Mouse (Mus musculus) stomach, embryonic 14.5 days (tissue): ENCODE results near the gene Olfr1239. TPM values are rescaled to one million over a fixed set of nuclear protein-coding genes. Genes with fewer than 3 reads are reported as not detected.

Experiments
- ATAC-seq: fragments of 200-750 bp; cut with Nextera tagmentation; 2 replicates; pipeline ENCODE4 v1.8.0; 2017; ENCODE audit warnings: low read depth, moderate TSS enrichment; ENCODE audit not compliant: insufficient number of reproducible peaks, insufficient read depth, low FRiP score
- H3K27ac ChIP-seq: fragments of 300-500 bp; sonication (generic); 2 replicates; pipeline ENCODE4 v1.5.1; 2014; ENCODE audit warnings: mild to moderate bottlenecking, low read length, moderate library complexity, mixed read lengths
- H3K27me3 ChIP-seq: fragments of 300-500 bp; sonication (generic); 2 replicates; pipeline ENCODE4 v1.6.1; 2014; ENCODE audit warnings: low read length, control low read depth, mixed read lengths; ENCODE audit not compliant: control insufficient read depth, insufficient read depth
- H3K36me3 ChIP-seq: fragments of 300-500 bp; sonication (generic); 2 replicates; pipeline ENCODE4 v1.6.1; 2014; ENCODE audit warnings: mild to moderate bottlenecking, control low read depth, low read length, moderate library complexity, mixed read lengths; ENCODE audit not compliant: control insufficient read depth, insufficient read depth
- H3K4me1 ChIP-seq: fragments of 300-500 bp; sonication (generic); 2 replicates; pipeline ENCODE4 v1.6.1; 2014; ENCODE audit warnings: low read length, control low read depth, mixed read lengths; ENCODE audit not compliant: control insufficient read depth, insufficient read depth
- H3K4me2 ChIP-seq: fragments of 300-500 bp; sonication (generic); replicated peaks from 2 replicates; pipeline ENCODE4 v1.6.1; 2014; ENCODE audit warnings: low read depth, low read length, control low read depth
- H3K4me3 ChIP-seq: fragments of 300-500 bp; sonication (generic); 2 replicates; pipeline ENCODE4 v1.5.1; 2014; ENCODE audit warnings: low read depth, low read length, control low read depth
- H3K9ac ChIP-seq: fragments of 300-500 bp; sonication (generic); replicated peaks from 2 replicates; pipeline ENCODE4 v1.6.1; 2014; ENCODE audit warnings: low read depth, mild to moderate bottlenecking, control low read depth, low read length, moderate library complexity, mixed read lengths
- H3K9me3 ChIP-seq: fragments of 300-500 bp; sonication (generic); 2 replicates; pipeline ENCODE4 v1.6.1; 2016; ENCODE audit warnings: low read depth, low read length, control low read depth; ENCODE audit not compliant: control insufficient read depth
- WGBS: fragments of 180-500 bp; shearing (Covaris S2); extraction: QIAGEN DNeasy Blood & Tissue Kit; methylation state at CpG from one replicate; pipeline ENCODE4 v1.1.7; 2014; 5-methylcytosine and 5-hydroxymethylcytosine counted together
- polyA plus RNA-seq: library from polyadenylated mRNA; unstranded; fragments of >200 nt; fragmentation: Nextera tagmentation; extraction: Ambion mirVana; gene quantifications from 2 replicates; pipeline ENCODE4 v1.2.1, GENCODE M21; 2014

Olfr1239 gene
- not detected in 2 replicates for polyA plus RNA-seq

GRCm38 (mm10) chr2:89420307-89420706 lies at the start of gene Olfr1239:
TSS of gene Olfr1239 (minus strand) at chr2:89420407.
- H3K4me2 ChIP-seq, result no peak within 1 kb of the TSS
- no peak within 1 kb of the TSS for H3K9ac ChIP-seq
- no peaks in the 10 kb centered on the region for H3K4me1 ChIP-seq
- no peak for ATAC-seq
- no peaks in the 10 kb centered on the region for H3K27me3 ChIP-seq
- H3K9me3 ChIP-seq, result no peaks in the 10 kb centered on the region
- 88% methylated on average over 2 of the region's 2 CpGs for WGBS
- no peak within 1 kb of the TSS for H3K4me3 ChIP-seq
- H3K36me3 ChIP-seq, result no peaks in the 10 kb centered on the region
- no peak within 1 kb of the TSS for H3K27ac ChIP-seq

GRCm38 (mm10) chr2:89442900-89443299 lies 22.7 kb upstream of the Olfr1239 start, which contains the start of gene Olfr1240:
TSS of gene Olfr1240 (minus strand) at chr2:89443000.
- Histone ChIP-seq H3K4me3 (no peak within 1 kb of the TSS), H3K9ac (no peak within 1 kb of the TSS), H3K4me1 (no peaks in the 10 kb centered on the region), H3K27ac (no peak within 1 kb of the TSS), H3K27me3 (no peaks in the 10 kb centered on the region), H3K4me2 (no peak within 1 kb of the TSS), H3K36me3 (no peaks in the 10 kb centered on the region), H3K9me3 (no peaks in the 10 kb centered on the region)
- 82% methylated on average over 3 of the region's 3 CpGs for WGBS
- ATAC-seq, result no peak

GRCm38 (mm10) chr2:89414557-89414956 lies 5.7 kb downstream of the Olfr1239 start:
- Histone ChIP-seq H3K9me3 (no peaks in the 10 kb centered on the region), H3K27me3 (no peaks in the 10 kb centered on the region), H3K4me3 (no peak overlapping the region), H3K9ac (no peak overlapping the region), H3K27ac (no peak overlapping the region), H3K4me1 (no peaks in the 10 kb centered on the region), H3K4me2 (no peak overlapping the region), H3K36me3 (no peaks in the 10 kb centered on the region)
- ATAC-seq, result no peak
- 95% methylated on average over 1 of the region's 1 CpGs for WGBS

GRCm38 (mm10) chr2:89409576-89409975 lies 10.6 kb downstream of the Olfr1239 start, which contains the start of gene Olfr1238:
TSS of gene Olfr1238 (minus strand) at chr2:89409676.
- H3K4me3 ChIP-seq, result no peak within 1 kb of the TSS
- no peaks in the 10 kb centered on the region for H3K27me3 ChIP-seq
- H3K36me3 ChIP-seq, result no peaks in the 10 kb centered on the region
- H3K27ac ChIP-seq, result no peak within 1 kb of the TSS
- no peak for ATAC-seq
- 92% methylated on average over 2 of the region's 2 CpGs for WGBS
- no peaks in the 10 kb centered on the region for H3K4me1 ChIP-seq
- H3K9me3 ChIP-seq, result no peaks in the 10 kb centered on the region
- no peak within 1 kb of the TSS for H3K9ac ChIP-seq
- no peak within 1 kb of the TSS for H3K4me2 ChIP-seq

GRCm38 (mm10) chr2:89400882-89401281 lies 19.3 kb downstream of the Olfr1239 start:
- Histone ChIP-seq H3K9ac (no peak overlapping the region), H3K4me1 (no peaks in the 10 kb centered on the region), H3K4me3 (no peak overlapping the region), H3K27me3 (no peaks in the 10 kb centered on the region), H3K36me3 (no peaks in the 10 kb centered on the region), H3K4me2 (no peak overlapping the region), H3K9me3 (no peaks in the 10 kb centered on the region), H3K27ac (no peak overlapping the region)
- 87% methylated on average over 1 of the region's 1 CpGs for WGBS
- no peak for ATAC-seq

Other genes with a start within 250 kb of the Olfr1239 start
- gene Olfr1225, start 245.7 kb downstream of the Olfr1239 start, polyA plus RNA-seq, result not detected in 2 replicates
- gene Olfr1226, start 220.4 kb downstream of the Olfr1239 start, polyA plus RNA-seq, result not detected in 2 replicates
- gene Olfr1228, start 166.3 kb downstream of the Olfr1239 start, polyA plus RNA-seq, result not detected in 2 replicates
- gene Olfr1229, start 132.4 kb downstream of the Olfr1239 start, polyA plus RNA-seq, result not detected in 2 replicates
- not detected in 2 replicates for gene Olfr1230, start 123.1 kb downstream of the Olfr1239 start, polyA plus RNA-seq
- not detected in 2 replicates for gene Olfr1231, start 113.3 kb downstream of the Olfr1239 start, polyA plus RNA-seq
- gene Olfr1232, start 90.7 kb downstream of the Olfr1239 start, polyA plus RNA-seq, result not detected in 2 replicates
- gene Olfr1233, start 78.0 kb downstream of the Olfr1239 start, polyA plus RNA-seq, result not detected in 2 replicates
- not detected in 2 replicates for gene Olfr1234, start 55.5 kb downstream of the Olfr1239 start, polyA plus RNA-seq
- gene Olfr1238, start 10.7 kb downstream of the Olfr1239 start, polyA plus RNA-seq, result not detected in 2 replicates
- not detected in 2 replicates for gene Olfr1240, start 22.6 kb upstream of the Olfr1239 start, polyA plus RNA-seq
- not detected in 2 replicates for gene Olfr1241, start 66.7 kb upstream of the Olfr1239 start, polyA plus RNA-seq
- gene Olfr1242, start 77.9 kb upstream of the Olfr1239 start, polyA plus RNA-seq, result not detected in 2 replicates
- not detected in 2 replicates for gene Olfr1243, start 111.1 kb upstream of the Olfr1239 start, polyA plus RNA-seq
- gene Olfr1245, start 158.0 kb upstream of the Olfr1239 start, polyA plus RNA-seq, result not detected in 2 replicates
- not detected in 2 replicates for gene Olfr1246, start 172.8 kb upstream of the Olfr1239 start, polyA plus RNA-seq
- gene Olfr1247, start 193.7 kb upstream of the Olfr1239 start, polyA plus RNA-seq, result not detected in 2 replicates
- gene Olfr1248, start 197.8 kb upstream of the Olfr1239 start, polyA plus RNA-seq, result not detected in 2 replicates
- gene Olfr1249, start 214.6 kb upstream of the Olfr1239 start, polyA plus RNA-seq, result not detected in 2 replicates
- not detected in 2 replicates for gene Olfr1250, start 241.1 kb upstream of the Olfr1239 start, polyA plus RNA-seq